Mouse (Mus musculus): ENCODE measurements around the gene Npnt.

DNA sequence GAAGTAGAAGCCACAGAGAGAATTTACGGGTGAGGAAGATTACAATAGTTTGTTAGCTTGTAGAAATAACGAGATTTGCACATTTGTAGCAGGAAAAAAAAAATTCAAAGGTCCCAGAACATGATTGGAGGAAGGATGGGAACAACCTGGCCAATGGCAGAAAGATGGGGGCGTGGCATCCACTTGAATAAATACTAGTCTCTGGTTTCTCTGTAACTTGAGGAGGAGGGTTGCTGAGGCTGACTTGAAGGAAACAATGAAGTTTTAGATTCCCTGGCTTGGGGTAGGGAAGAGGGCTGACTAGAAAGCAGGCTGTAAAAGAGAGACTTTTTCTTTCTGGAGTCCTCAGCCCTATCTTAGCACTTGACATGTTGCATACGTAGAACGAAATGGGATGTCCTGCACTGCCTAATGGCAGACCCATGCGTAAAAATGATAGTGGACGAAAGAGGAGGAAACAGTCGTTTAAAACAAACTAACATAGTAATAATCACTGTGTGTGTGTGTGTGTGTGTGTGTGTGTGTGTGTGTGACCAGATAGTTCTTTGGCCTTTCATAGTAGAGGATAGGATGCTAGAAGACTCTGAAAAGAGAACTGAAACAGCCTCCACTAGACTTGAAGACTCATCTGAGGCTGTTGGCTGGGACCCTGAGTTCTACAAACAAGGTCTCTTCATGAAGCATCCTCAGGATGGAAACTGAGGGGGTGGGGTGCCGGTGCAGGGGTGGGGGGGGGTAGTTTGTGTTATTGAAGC is 94.5 kb downstream of the Npnt start:
- TF ChIP-seq POLR2A (IDR thresholded peaks at IDR 0.05; ENCODE audit: insufficient read length, low read depth) (no peak), POLR2AphosphoS2 (IDR thresholded peaks at IDR 0.05; ENCODE audit: insufficient read length, low read depth) (no peak), CEBPB (IDR thresholded peaks at IDR 0.05; ENCODE audit: insufficient read depth, poor library complexity, severe bottlenecking) (no peak), TCF12 (IDR thresholded peaks at IDR 0.05; ENCODE audit: insufficient read depth, poor library complexity, severe bottlenecking) (no peak)
